13 mouse cellular contexts compared by ENCODE assay signal in the genomic region with DNA sequence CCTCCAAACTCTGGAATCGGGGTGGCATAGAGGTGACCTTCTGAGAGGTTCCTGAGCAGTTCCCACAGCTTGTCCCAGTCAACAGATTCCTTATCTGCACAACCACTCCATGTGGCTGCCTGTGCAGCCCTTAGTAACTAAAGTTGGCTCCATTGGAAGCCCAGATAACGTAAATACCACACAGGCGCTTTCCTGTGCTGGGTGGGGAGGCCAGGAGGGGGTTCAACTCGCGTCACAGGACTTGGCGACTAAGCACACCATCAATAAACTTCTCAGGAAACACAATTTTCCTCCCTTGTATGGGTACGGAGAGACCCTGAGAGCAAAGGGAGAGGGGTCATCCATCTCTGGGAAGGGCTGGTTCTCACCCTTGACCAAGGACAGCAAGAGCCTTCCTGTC. TPM values are rescaled to one million over a fixed set of nuclear protein-coding genes. Genes with fewer than 3 reads are reported as not detected.
DNase-seq lines count a peak whose midpoint lies in the region; ATAC-seq lines count a peak whose summit lies in the region.
"Had no signal": no experiment of that assay in that cellular context is flagged by ENCODE, and none has a peak within 500 bp of the region (broad histone marks: within the 10 kb centered on the region; RNA-seq: fewer than 3 reads in every experiment).

No protein-coding gene starts in this region.

- H3K9ac ChIP-seq in intestine, embryonic 15.5 days: no peak overlapping the region
- H3K9ac ChIP-seq in lung, embryonic 15.5 days: no peak overlapping the region
- no peak overlapping the region for H3K9ac ChIP-seq in hindbrain, embryonic 12.5 days
- no peak overlapping the region for H3K9ac ChIP-seq in forebrain, embryonic 15.5 days (replicated peaks)

- WGBS in intestine, embryonic 15.5 days: 51% methylated on average over 7 of the region's 7 CpGs
- WGBS in lung, embryonic 15.5 days: 43% methylated on average over 7 of the region's 7 CpGs
- WGBS in hindbrain, embryonic 12.5 days: 78% methylated on average over 7 of the region's 7 CpGs
- WGBS in forebrain, embryonic 15.5 days: 88% methylated on average over 7 of the region's 7 CpGs

- ATAC-seq in intestine, embryonic 15.5 days: peak; percentile 50; the same call in 1 of the 2 replicates
- ATAC-seq in lung, embryonic 15.5 days (ENCODE audit: borderline replicate concordance, extremely low read depth, low FRiP score, low TSS enrichment): peak; percentile 55
- no peak for ATAC-seq in hindbrain, embryonic 12.5 days (ENCODE audit: low FRiP score)
- ATAC-seq in forebrain, embryonic 15.5 days (replicated peaks): no peak
- ATAC-seq: inflammation-experienced regulatory T-cells, adult 6 months; Patski had no signal

- no peak overlapping the region for H3K4me2 ChIP-seq in intestine, embryonic 15.5 days (replicated peaks)
- H3K4me2 ChIP-seq in lung, embryonic 15.5 days: no peak overlapping the region
- no peak overlapping the region for H3K4me2 ChIP-seq in hindbrain, embryonic 12.5 days (replicated peaks)
- H3K4me2 ChIP-seq in forebrain, embryonic 15.5 days (replicated peaks): no peak overlapping the region

- H3K4me3 ChIP-seq in intestine, embryonic 15.5 days (replicated peaks): no peak overlapping the region
- no peak overlapping the region for H3K4me3 ChIP-seq in lung, embryonic 15.5 days
- H3K4me3 ChIP-seq in hindbrain, embryonic 12.5 days: no peak overlapping the region
- H3K4me3 ChIP-seq in forebrain, embryonic 15.5 days: no peak overlapping the region

- no peaks in the 10 kb centered on the region for H3K27me3 ChIP-seq in intestine, embryonic 15.5 days (replicated peaks)
- H3K27me3 ChIP-seq in lung, embryonic 15.5 days: no peaks in the 10 kb centered on the region
- no peaks in the 10 kb centered on the region for H3K27me3 ChIP-seq in hindbrain, embryonic 12.5 days
- H3K27me3 ChIP-seq in forebrain, embryonic 15.5 days: no peaks in the 10 kb centered on the region

- no peaks in the 10 kb centered on the region for H3K4me1 ChIP-seq in intestine, embryonic 15.5 days (replicated peaks)
- H3K4me1 ChIP-seq in lung, embryonic 15.5 days: peaks cover 5% of the 10 kb centered on the region; the same call in 1 of the 2 replicates
- H3K4me1 ChIP-seq in hindbrain, embryonic 12.5 days: no peaks in the 10 kb centered on the region
- no peaks in the 10 kb centered on the region for H3K4me1 ChIP-seq in forebrain, embryonic 15.5 days

- DNase-seq in kidney, postnatal 14 days: peak; percentile 41
- no peak for DNase-seq in kidney, adult 11 months
- no peak for DNase-seq in ovary, postnatal 14 days (ENCODE audit: low spot score)
- no peak for DNase-seq in adrenal gland, postnatal 10 days
- DNase-seq: cerebellum, postnatal 36 days; gastrocnemius, postnatal 25 days had no signal

- no peaks in the 10 kb centered on the region for H3K9me3 ChIP-seq in intestine, embryonic 15.5 days
- no peaks in the 10 kb centered on the region for H3K9me3 ChIP-seq in lung, embryonic 15.5 days
- H3K9me3 ChIP-seq in hindbrain, embryonic 12.5 days (replicated peaks): no peaks in the 10 kb centered on the region
- no peaks in the 10 kb centered on the region for H3K9me3 ChIP-seq in forebrain, embryonic 15.5 days

- H3K27ac ChIP-seq in intestine, embryonic 15.5 days: no peak overlapping the region
- peak overlapping the region; percentile 63 for H3K27ac ChIP-seq in lung, embryonic 15.5 days
- H3K27ac ChIP-seq in hindbrain, embryonic 12.5 days: no peak overlapping the region
- no peak overlapping the region for H3K27ac ChIP-seq in forebrain, embryonic 15.5 days (replicated peaks)

- H3K36me3 ChIP-seq in intestine, embryonic 15.5 days: no peaks in the 10 kb centered on the region
- no peaks in the 10 kb centered on the region for H3K36me3 ChIP-seq in lung, embryonic 15.5 days
- H3K36me3 ChIP-seq in hindbrain, embryonic 12.5 days: no peaks in the 10 kb centered on the region
- H3K36me3 ChIP-seq in forebrain, embryonic 15.5 days: no peaks in the 10 kb centered on the region

RNA-seq across cellular contexts. Expression of a gene that starts 40.2 kb away (rescaled TPM):
- polyA plus RNA-seq in intestine, embryonic 15.5 days (2015; fragmentation: Nextera tagmentation; extraction: Ambion mirVana): 12.7 and 18.3 TPM in 2 replicates
- polyA plus RNA-seq in lung, embryonic 15.5 days (2015; fragmentation: Nextera tagmentation; extraction: Ambion mirVana): 48.2 and 55.6 TPM in 2 replicates
- polyA plus RNA-seq in hindbrain, embryonic 12.5 days (2016; fragmentation: Nextera tagmentation; extraction: Ambion mirVana): 4.7 and 5.3 TPM in 2 replicates
- polyA plus RNA-seq in forebrain, embryonic 15.5 days (2015; fragmentation: Nextera tagmentation; extraction: Ambion mirVana): 3.5 and 4.1 TPM in 2 replicates
- 10 to 100 TPM; 15.1 to 20.6 TPM for total RNA-seq in adrenal gland, postnatal 10 days (2021)
- polyA plus RNA-seq: C2C12; inflammation-experienced regulatory T-cells, adult 6 months; Patski had no signal

RNA-seq across cellular contexts. Expression of a gene that starts 59.0 kb away (rescaled TPM):
- polyA plus RNA-seq in intestine, embryonic 15.5 days (2015; fragmentation: Nextera tagmentation; extraction: Ambion mirVana): 39.8 and 41.8 TPM in 2 replicates
- 34.1 and 38.8 TPM in 2 replicates for polyA plus RNA-seq in lung, embryonic 15.5 days (2015; fragmentation: Nextera tagmentation; extraction: Ambion mirVana)
- 25.7 and 27.7 TPM in 2 replicates for polyA plus RNA-seq in hindbrain, embryonic 12.5 days (2016; fragmentation: Nextera tagmentation; extraction: Ambion mirVana)
- polyA plus RNA-seq in forebrain, embryonic 15.5 days (2015; fragmentation: Nextera tagmentation; extraction: Ambion mirVana): 36.1 and 41.1 TPM in 2 replicates
- total RNA-seq in adrenal gland, postnatal 10 days (2021): 10 to 100 TPM; 43.2 to 45.4 TPM

Comparison
In these comparisons a context has a peak if more than half of its experiments do, and no peak if none do; other contexts are left out.
1. ATAC-seq: peak in intestine, embryonic 15.5 days (single experiment) and lung, embryonic 15.5 days (single experiment); none in hindbrain, embryonic 12.5 days (single experiment) and forebrain, embryonic 15.5 days (single experiment).